Mouse (Mus musculus) adrenal gland, postnatal 4 days (tissue): Measurements from ENCODE around the gene Aldh3b3. TPM values are rescaled to one million over a fixed set of nuclear protein-coding genes. Genes with fewer than 3 reads are reported as not detected.
A peak's percentile ranks its signal among the peaks of the same experiment; 100 is the strongest.

Experiments
- DNase-seq, 2 experiments: peaks; one replicate each; pipeline ENCODE4 v3.0.0; 2021 to 2022; ENCODE audit warnings: low spot score in 2 of 2, mixed read lengths in 2 of 2
- total RNA-seq, 2 experiments: library from RNA; stranded (reverse); gene quantifications; 2 replicates each; pipeline ENCODE4 v1.2.3; 2021

Aldh3b3 gene
- total RNA-seq, 2 experiments from 2014 or later: 0.67 to 0.87 TPM

GRCm38 (mm10) chr19:3999121-3999730 lies 40.8 kb downstream of the Aldh3b3 start:
- no peak for DNase-seq

DNA sequence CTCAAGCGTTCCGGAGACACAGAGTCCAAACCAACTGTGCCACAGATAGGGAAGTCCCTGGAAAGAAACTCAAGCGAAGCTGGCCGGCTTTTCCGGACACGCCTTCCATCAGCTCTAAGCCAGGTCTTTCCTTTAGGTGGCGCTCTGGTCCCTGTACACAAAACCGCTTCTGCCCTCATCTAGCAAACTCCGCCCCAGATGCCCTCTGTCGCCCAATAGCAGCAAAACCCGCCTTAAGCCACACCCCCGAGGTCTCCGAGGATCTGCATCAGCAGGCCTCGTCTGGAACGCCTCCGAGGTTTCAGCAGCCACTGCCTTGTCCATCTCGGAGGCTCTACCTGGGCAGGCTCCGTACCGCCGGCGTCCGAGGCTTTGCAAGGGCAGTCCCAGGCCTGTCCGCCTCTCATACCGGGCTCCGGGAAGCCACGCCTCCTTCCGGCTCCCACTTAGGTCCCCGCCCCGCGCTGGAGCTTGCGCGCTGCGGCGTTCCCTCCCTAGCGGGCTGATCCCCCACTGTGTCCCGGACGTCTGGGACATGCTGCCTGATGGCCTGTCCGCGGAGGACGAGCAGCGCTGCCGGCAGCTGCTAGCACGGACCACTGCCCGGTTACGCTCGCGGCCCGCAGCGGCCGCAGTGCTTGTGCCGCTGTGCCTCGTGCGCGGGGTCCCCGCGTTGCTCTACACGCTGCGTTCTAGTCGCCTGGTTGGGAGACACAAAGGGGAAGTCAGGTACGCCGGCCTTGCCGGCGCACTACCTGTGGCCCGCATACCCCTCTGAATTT lies 41.9 kb downstream of the Aldh3b3 start, which contains the start of the genes Nudt8 and Gm49405:
Gene Nudt8 (plus strand): TSS at position 462 of the 782 bp plus-strand sequence.
Gene Gm49405 (plus strand): TSS at position 508 of the 782 bp plus-strand sequence.
- peak; percentile 71 to 92 for DNase-seq

DNA sequence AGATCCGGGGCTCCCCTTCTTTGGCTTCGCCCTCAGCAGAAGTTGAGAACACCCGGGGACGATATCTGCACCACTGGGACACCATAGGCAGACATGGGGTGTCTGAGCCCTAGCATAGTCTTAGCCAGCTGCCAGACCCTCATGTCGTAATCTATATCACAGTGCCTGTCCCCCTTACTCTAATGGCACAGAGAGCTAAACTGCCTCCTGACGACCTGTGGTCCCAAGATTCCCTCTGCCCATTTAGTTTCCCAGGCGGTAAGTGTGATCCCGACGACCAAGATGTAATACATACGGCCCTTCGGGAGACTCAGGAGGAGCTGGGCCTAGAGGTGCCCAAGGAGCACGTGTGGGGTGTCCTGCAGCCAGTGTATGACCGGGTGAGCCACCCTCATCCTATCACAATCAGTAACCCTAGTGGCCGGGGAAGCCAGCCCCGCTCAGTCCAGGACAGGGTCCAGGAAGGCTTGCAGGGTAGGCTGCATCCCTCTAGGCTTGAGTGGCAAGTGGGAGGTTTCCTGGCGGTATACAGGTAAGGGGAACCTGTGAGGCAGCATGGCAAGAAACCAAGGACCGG lies 42.6 kb downstream of the Aldh3b3 start:
- DNase-seq: no peak

DNA sequence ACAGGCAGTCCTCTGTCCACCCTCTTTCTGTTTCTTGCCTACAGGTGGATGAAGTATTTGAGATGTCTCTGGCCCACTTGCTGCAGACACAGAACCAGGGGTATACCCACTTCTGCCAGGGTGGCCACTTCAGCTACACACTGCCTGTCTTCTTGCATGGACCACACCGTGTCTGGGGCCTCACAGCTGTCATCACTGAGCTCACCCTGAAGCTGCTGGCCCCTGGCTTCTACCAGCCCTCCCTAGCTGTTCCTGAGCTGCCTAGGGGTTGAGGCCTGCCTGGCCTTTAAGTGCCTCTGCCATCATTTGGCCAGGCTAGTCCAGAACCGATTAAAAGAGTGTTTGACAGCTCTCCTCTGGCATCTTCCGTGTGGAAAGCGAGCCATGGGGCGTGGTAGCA lies 43.3 kb downstream of the Aldh3b3 start:
- DNase-seq: no peak

DNA sequence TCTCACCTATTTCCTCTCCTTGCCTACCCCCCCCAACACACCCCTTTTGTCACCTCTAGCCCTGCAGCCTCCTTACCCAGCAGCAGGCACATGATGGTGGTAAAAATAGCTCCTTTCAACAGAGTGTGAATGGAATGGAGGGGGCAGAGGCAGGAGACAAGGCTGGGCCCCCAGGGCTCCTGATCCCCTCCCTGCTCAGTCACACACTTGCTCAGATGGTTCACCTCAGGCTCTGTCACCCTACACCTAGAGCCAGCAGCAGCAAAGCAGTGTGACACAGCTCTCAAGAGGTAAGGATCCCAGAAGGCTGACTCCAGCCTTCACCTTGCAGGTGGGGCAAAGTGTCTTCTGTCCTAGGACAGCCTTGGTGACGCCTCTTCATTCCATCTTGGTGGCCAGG lies 44.7 kb downstream of the Aldh3b3 start, which contains the start of gene Doc2g:
Gene Doc2g (plus strand): TSS at position 202 of the 400 bp plus-strand sequence.
- no peak for DNase-seq

DNA sequence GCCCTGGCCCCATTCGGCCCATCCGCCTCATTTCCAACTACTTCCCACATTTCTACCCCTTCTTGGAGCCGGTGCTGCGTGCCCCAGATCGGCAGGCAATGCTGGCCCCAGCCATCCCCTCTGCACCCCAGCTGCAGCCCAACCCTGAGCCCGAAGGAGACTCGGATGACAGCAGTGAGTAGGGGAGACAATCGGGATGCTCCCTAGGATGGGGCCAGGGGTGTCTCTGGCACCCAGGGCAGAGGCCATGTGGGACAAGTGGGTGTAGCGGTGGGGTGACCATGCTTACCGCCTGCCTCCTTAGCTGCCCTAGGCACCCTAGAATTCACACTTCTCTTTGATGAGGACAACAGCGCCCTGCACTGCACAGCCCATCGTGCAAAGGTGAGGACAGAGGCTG lies 45.2 kb downstream of the Aldh3b3 start:
- DNase-seq: no peak

DNA sequence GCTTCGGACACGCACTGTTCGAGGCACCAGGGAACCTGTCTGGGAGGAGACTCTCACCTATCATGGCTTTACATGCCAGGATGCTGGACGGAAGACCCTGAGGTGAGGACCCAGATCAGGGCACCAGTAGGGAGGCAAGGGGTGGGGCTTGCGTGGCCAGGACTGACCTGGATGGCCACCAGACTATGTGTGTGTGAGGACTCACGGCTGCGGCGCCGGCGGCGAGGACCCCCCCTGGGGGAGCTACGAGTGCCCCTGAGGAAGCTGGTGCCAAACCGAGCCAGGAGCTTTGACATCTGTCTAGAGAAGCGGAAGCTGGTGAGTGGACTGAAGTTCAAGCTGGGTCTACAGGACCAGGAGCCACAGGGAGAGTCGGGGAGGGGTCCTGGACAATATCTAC lies 45.9 kb downstream of the Aldh3b3 start:
- DNase-seq: no peak

- DNase-seq: no peak
These were observed 46.6 kb downstream of the Aldh3b3 start for GRCm38 (mm10) chr19:4005091-4005490.

DNA sequence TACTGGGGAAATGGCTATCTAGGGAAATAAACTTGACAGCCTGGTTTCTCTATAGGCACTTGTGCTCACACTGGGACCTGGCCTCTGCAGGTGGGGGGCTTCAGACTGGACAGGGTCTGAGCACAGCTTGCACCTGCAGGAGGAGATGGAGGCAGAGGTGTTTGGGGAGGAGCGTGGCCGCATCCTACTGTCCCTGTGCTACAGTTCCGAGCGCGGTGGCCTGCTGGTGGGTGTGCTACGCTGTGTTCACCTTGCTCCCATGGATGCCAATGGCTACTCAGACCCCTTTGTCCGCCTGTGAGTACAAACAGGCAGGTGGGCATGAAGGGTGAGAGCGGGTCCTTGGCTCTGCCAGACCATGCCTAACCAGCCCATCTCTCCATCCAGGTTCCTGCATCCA lies 47.5 kb downstream of the Aldh3b3 start:
- no peak for DNase-seq

- no peak for DNase-seq
These were observed 52.6 kb downstream of the Aldh3b3 start for GRCm38 (mm10) chr19:4011086-4011485.

DNA sequence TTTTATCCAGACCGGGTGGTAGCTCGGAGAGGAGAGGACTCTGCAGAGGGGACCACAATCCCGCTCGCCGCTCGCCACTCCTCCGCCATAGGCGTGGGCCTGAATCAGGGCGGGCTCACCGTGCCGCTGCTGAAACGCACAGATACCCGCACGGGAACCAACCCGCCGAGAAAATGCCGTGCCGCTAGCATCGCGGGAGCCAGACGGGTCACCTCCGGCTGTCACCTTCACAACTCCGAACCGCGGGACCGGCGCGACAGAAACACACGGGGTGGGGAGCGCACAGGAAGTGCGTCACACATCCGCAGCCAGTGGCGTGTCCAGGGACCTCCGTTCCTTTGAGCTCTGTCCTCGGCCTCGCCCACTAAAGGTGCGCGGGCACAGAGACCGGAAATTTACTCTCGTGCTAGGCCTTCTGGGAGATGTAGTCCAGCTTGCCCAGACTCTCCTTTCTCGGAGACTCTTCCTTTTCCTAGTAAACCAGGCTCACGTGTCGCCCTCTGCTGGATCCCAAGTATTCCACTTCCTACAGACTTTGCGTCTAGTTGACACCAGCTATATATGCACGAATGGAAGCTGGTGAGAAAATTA lies 54.1 kb downstream of the Aldh3b3 start, which contains the start of gene Ndufv1:
Gene Ndufv1 (minus strand): TSS at position 375 of the 591 bp plus-strand sequence.
- DNase-seq: peak; percentile 77 to 89

DNA sequence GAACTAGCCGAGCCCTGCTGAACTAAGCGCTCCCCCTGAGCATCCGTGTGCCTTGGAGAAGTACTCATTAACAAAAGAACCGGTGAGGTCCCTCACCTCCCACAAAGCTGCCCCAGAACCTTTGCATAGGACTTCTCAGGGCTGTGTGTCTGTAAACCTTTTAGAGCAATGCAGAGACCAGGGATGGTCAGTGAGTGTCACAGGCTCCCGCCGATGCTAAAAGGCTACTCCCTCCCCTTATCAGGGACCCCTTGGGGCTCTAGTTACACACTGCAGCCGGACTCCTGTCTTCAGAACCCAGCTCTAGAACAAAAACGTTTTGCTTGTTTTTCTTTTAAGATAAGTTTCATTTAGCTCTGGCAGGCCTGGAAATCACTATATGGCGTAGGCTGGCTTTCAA lies 54.6 kb downstream of the Aldh3b3 start:
- no peak for DNase-seq

GRCm38 (mm10) chr19:4014802-4015201 lies 56.4 kb downstream of the Aldh3b3 start:
- DNase-seq: no peak

- DNase-seq: no peak
These were observed 57.2 kb downstream of the Aldh3b3 start for GRCm38 (mm10) chr19:4015635-4016034.

GRCm38 (mm10) chr19:4017921-4018587 lies 59.6 kb downstream of the Aldh3b3 start:
- no peak for DNase-seq

DNA sequence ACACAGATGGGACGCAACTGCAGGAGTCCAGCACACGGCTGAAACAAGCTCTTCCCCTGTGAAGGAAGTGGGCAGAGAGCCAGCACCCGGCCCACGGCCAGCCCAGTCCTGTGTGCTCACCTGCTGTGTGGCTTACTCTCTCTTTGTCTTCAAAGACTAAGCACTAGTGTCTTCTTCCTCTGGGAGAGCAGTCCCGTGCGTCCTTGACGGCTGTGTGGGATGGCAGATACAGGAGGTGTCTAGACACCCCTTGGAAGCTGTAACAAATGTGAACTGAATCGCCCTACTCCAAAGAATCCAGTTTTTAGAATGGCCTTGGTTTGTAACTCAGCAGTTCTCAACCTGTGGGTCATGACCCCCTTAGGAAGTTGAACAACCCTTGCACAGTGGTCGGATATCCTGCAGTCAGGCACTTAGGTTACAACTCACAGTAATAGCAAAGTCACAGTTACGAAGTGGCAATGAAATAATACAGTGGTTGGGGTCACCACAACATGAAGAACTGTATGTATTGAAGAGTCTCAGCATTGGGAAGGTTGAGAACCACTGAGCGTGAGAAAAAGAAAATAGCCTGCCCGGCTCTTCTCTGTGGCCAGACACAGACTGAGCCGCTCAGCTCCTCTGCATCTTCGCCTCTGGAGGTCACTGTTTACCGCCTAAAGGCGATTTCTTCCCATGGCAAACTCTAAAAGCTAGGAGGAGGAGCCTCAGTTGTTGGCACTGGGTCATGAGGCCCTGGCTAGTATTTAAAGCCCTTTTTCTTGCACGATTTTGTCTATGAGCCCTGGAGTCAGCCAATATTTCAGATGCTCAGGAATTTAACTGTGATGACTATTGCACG lies 60.5 kb downstream of the Aldh3b3 start:
- DNase-seq: peak in 1 of 2 experiments; percentile 60
